Mouse (Mus musculus) lung, postnatal 0 days (tissue): ENCODE measurements around the gene Gas2l1.

ENCODE experiments used
- CTCF ChIP-seq: IDR thresholded peaks from 2 replicates; pipeline ENCODE4 v1.5.1; 2016; ENCODE audit warnings: antibody characterized with exemption, mild to moderate bottlenecking
- EP300 ChIP-seq: IDR thresholded peaks from 2 replicates; pipeline ENCODE4 v1.6.1; 2016; ENCODE audit warnings: antibody characterized with exemption, mild to moderate bottlenecking, control low read depth

- TF ChIP-seq CTCF (no peak), EP300 (no peak)
Measured at GRCm38 (mm10) chr11:5059230-5059629, 5.9 kb downstream of the Gas2l1 start.
